Mouse (Mus musculus) CD4-positive helper T cell, adult 2 months (primary cell): ENCODE measurements around the gene Kcnk10.

Experiments used
- DNase-seq: peaks from one replicate; pipeline ENCODE4 v3.0.0-alpha.2; 2012; ENCODE audit warnings: low read depth, missing footprints, low spot score

Kcnk10 gene

DNA sequence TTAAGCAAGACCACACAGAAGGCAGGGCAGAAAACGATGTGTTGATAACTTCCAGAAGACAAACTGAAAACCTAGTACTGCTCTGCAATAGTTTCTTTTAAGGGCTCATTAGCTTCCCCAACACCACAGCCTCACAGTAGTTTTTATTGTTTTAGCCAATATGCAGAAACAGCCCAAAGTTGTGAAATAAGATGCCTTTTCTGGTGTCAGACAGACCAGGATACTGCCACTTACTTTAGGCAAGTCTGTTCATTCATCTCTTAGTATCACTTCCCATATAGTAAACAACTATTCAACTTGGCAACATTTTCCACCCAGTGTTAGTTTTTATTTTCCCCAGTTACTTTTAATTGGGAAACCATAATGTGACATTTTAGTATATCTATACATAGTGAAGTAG is 171.5 kb downstream of the Kcnk10 start:
- DNase-seq, result no peak

DNA sequence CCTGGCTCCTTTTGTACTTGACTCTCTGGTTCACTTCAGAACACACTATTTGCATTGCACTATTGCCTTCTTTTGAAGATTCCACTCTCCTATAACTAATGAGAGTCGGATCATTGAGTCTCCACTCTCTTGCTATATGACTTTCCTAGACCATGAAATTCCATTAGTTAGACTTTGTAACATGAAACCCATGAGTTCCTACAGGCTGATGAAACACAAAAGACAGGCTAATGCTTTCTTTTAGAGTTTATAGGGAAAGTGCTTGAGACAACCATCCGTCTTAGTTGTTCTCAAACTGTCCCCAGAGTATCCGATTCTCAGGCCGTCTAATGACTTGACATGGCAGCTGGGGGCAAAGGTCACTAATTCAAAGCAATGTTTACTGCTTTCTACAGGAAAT is 172.0 kb downstream of the Kcnk10 start:
- DNase-seq, result no peak

GRCm38 (mm10) chr12:98396586-98396985 is 181.5 kb downstream of the Kcnk10 start:
- DNase-seq, result no peak

GRCm38 (mm10) chr12:98394115-98394514 is 184.0 kb downstream of the Kcnk10 start:
- no peak for DNase-seq

DNA sequence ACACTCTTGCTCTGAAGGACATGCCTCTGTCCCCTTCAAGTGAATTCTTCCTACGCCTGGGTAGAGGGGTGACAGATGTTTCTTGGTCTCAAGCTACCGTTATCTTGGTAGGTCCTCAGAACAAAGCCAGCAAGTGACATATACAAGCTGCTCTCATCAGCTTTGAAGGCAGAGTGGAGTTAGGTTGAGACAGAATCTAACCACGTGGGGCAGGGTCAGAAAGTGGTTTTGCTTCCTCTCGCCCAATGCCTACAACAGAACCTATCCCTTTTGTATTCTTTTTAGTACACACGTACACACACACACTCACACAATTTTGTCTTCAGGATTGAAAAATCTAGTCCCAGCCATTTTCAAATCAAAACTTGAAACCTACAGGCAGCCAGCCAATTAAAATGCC is 186.8 kb downstream of the Kcnk10 start:
- no peak for DNase-seq

DNA sequence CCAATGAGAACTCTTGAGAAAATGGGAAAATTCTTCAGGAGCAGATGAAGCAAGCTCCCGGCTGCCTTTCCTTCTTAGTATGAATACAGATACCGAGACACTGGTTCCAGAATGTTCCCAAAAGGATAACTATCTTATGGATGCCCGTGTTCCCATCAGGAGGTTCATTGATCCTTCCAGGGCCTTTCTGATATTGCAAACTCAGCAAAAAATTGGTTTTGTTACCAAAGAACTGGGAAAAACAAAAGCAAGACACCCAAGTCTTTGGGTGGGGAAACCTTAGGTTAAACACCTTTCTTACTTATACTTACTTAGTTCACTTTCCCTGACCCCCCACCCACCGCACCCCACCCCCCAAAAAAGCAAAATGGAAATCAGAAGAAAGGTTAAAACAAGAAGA is 188.5 kb downstream of the Kcnk10 start:
- DNase-seq, result no peak
